Mouse (Mus musculus) thymus, postnatal 36 days (tissue): ENCODE data around the gene Oit1.

Experiments
- DNase-seq, 2 experiments: peaks; one replicate each; pipeline ENCODE4 v3.0.0; 2022; ENCODE audit warnings: mixed read lengths in 2 of 2

The Oit1 gene

GRCm38 (mm10) chr14:8378685-8379313 lies at the start of gene Oit1:
Gene Oit1 (minus strand): TSS chr14:8378754.
- DNase-seq = no peak

GRCm38 (mm10) chr14:8422833-8423232 lies 44.3 kb upstream of the Oit1 start:
- DNase-seq = no peak

- no peak for DNase-seq
Measured at GRCm38 (mm10) chr14:8421199-8421787, 42.7 kb upstream of the Oit1 start.

GRCm38 (mm10) chr14:8418610-8419009 lies 40.1 kb upstream of the Oit1 start:
- no peak for DNase-seq

DNA sequence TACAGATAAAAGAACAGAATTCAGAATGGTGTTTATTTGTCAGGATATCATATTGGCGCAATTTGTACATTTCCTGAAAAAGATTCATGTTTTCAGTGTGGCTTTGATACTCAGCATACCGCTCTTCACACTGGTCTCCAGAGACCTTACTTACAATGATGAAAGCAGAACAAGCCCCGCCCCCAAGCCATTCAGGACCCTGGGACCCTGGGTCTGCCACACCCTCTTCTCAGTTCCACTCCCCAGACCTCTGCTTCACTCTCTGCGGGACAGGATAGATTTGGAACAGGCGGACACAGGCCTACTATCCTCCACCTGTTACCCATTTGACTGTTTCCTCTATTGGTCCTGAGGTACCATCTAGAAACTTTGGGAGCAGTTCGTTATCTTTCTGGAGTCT lies 27.4 kb upstream of the Oit1 start:
- no peak for DNase-seq

GRCm38 (mm10) chr14:8403310-8403709 lies 24.8 kb upstream of the Oit1 start:
- no peak for DNase-seq

- no peak for DNase-seq
Measured at GRCm38 (mm10) chr14:8398507-8398906, 20.0 kb upstream of the Oit1 start.

- DNase-seq = no peak
Measured at GRCm38 (mm10) chr14:8395690-8396287, 17.2 kb upstream of the Oit1 start.

DNA sequence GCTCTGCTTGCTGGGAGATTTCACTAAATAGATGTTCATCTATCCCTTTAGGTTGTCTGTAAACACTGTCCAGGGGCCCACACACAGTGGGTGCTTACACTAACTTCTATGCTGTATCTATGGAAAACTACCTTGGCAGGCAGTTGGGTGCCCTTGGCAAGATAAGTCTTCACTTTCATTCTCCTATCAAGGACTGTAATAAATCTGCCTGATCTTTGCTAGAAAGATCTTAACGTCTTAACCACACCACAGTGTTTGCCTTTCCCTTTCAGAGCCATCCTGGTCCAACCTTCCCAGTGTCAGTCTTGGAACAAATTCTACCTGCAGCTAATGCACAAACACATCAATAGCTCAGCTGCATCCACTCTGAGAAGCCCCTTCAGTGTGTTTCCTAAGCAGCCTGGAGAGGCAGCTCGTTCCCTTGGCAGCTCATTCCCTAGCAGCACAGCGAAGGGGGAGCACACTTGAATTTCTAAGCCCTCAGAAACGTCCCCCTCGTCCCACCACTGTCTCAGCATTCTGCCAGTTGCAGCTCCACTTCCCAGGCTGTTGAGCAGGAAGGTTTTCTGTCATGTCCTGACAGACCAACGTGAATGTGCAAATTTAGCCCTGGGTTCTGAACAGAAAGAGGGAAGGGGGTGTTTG lies 13.7 kb upstream of the Oit1 start:
- no peak for DNase-seq

- no peak for DNase-seq
Measured at GRCm38 (mm10) chr14:8369394-8369793, 9.2 kb downstream of the Oit1 start.

DNA sequence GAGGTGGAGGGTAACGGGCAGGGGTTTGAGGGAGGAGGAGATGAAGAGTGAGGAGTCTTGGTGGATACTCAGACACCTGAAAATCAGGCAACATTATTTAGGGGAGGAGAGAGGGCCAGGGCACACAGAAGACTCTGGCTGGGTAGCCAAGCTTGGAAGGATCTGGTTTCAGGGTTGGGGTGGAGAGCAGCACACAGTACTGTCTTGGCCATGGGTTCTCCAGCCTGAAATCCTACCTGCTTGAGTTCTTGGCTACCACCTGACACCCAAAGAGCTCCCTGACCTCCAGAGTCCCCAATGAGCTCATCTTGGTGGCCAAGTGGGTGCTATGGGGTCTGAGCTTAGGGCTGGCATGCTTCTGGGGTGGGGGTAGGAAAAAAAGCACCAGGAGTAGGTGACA lies 9.7 kb downstream of the Oit1 start:
- no peak for DNase-seq

GRCm38 (mm10) chr14:8367727-8368520 lies 10.6 kb downstream of the Oit1 start:
- no peak for DNase-seq

GRCm38 (mm10) chr14:8367121-8367520 lies 11.4 kb downstream of the Oit1 start:
- DNase-seq = no peak

- DNase-seq = no peak
Measured at GRCm38 (mm10) chr14:8365833-8366232, 12.7 kb downstream of the Oit1 start.

DNA sequence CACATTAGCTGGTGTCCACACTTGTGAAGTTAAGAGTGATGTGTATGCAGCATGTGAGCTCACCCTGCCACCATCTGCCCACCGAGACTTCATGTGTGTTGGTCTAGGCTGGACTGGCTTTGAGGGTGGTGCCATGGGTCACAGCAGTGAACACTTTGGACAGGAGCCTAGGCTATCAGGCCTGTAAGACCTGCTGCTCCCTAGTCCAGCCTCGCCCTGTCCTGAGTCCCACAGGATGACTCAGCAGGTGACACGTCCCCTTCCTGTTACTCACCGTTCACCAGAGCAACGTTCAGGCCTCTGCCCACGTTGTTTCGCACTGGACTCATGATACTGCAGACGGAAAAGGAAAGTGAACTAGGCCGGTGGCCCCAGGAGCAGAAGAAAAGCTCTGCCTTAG lies 21.7 kb downstream of the Oit1 start:
- DNase-seq = no peak

DNA sequence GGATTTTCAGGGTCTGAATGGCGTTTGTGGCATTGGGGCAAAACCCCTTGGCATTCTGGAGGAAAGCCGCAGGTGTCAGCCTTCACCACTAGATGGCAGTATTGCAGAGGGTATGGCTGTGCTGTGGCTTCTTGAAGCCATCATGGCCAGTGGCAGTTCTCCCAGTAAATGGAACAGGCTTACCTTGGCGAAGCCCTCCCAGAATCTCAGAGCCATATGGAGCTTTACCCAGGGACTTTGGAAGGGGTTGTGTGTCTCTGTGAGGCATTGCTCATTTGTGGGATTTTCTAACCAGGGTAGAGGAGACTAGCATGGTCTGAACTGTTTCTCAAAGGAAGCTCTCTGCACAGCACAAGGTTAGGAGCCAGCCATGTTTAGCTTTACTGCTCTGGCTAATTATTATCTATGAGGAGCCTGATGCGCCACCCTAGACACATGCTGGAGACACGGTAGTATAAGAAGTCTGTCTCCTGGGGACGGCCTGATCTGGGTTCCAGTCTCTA lies 22.5 kb downstream of the Oit1 start:
- peak; percentile 38 to 57 for DNase-seq

DNA sequence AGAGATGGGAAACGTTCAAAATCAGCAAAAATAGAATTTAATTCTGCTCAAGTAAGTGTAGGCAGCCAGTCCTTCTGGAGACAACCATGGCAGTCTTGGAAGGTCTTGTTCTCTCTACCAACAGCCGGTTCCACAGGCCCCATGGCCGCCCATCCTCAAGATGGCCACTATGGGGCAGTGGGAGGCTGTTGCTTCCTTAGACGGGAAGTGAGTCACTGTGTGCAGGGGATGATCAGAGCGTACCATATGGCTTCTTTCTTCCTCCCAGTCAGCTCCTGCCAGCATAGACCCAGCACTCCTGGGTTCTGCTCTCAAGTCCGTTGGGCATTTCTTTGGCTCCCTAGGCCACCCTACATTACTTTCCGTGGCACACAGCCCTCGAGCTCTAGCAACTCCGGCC lies 29.6 kb downstream of the Oit1 start:
- no peak for DNase-seq

GRCm38 (mm10) chr14:8346255-8346997 lies 32.1 kb downstream of the Oit1 start:
- peak; percentile 59 to 74 for DNase-seq

DNA sequence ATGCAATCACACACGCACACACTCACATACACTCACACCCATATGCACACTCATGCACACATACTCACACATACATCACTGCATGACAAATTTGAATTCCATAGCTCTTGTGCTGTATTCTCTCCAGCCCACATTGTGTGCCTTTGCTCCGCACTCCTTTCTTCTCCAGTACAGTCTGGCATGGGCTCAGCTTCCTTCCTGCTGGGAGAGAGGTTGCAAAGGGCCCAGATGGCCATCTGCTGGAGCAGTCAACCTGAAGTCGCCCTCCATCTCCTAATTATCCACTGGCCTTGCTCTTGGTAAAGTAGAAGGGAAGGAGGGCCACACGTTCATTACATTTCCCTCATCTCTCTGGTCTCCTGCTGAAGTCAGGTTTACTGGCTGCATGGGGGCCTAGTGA lies 33.0 kb downstream of the Oit1 start:
- no peak for DNase-seq

DNA sequence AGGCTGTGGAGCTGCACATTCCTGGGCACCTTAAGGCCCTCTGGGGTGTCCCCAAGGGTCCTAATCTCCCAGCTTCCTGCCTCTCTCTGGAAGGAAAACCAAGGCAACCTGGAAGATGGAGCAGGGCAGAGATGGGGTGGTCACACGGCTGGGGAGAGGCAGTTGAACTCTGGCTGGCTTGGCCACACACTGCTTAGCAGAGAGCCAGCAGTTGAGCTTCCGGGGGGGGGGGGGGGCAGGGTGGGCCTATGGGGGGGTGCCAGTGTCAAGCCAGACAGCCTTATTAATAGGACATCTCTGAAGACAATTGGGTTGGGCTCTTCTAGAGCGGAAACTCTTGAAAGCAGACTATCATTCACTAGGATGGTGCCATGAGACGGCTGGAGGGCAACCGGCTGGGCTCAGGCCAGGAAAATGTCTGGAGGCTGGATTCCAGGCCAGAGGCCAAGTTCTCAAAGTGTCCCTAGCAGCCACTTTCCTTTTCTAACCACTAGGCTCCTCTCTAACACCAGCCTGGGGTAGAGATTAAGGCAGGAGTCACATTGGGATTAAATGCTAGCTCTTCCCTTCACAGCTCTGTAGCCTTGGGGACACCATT lies 35.9 kb downstream of the Oit1 start:
- DNase-seq = no peak

DNA sequence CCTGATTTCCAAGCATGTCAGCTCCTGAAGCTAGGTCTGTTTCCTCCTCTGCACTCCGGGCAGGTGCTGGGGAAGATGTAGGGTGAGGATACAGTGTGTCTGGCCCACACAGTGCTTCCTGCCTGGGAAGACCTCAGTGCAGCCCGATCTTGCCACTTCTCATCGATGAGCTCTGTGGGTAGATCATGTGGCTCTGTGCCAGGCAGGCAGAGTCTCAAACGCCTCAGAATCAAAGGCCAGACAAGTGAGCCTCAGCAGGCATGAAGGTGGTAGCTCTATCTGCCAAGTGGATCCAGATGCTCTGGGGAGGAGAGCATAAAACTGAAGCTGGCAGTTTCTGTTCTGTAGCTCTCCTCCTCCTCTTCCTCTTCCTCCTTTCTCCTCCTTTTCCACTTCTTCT lies 38.3 kb downstream of the Oit1 start:
- no peak for DNase-seq

GRCm38 (mm10) chr14:8335947-8336346 lies 42.6 kb downstream of the Oit1 start:
- DNase-seq = no peak
